Mouse (Mus musculus): ENCODE measurements around the gene Ccdc97.

- TF ChIP-seq CTCF (IDR thresholded peaks at IDR 0.05; ENCODE audit: low read depth, low read length) (no peak), TAL1 (conservative IDR thresholded peaks at IDR 0.05; ENCODE audit: low read depth, low read length) (no peak), GATA1 (IDR thresholded peaks at IDR 0.05; ENCODE audit: borderline replicate concordance, low read length) (no peak)
Observed at GRCm38 (mm10) chr7:25754439-25754737, 35.5 kb upstream of the Ccdc97 start.

Data from G1E (cell line).